Mouse (Mus musculus) forebrain, embryonic 11.5 days (tissue): ENCODE measurements around the gene Retreg2. TPM values are rescaled to one million over a fixed set of nuclear protein-coding genes. Genes with fewer than 3 reads are reported as not detected.

Source experiments
- ATAC-seq: fragments of 200-750 bp; cut with Nextera tagmentation; replicated peaks from 2 replicates; pipeline ENCODE4 v1.8.0; 2017; ENCODE audit warnings: moderate TSS enrichment; ENCODE audit not compliant: low FRiP score
- DNase-seq: peaks from one replicate; pipeline ENCODE4 v3.0.0-alpha.2; 2017; ENCODE audit warnings: low spot score
- H3K27ac ChIP-seq: fragments of 300-500 bp; sonication (generic); 2 replicates; pipeline ENCODE4 v1.5.1; 2014; ENCODE audit warnings: low read depth, low read length
- H3K27me3 ChIP-seq: fragments of 300-500 bp; sonication (generic); 2 replicates; pipeline ENCODE4 v1.6.1; 2014; ENCODE audit warnings: mild to moderate bottlenecking, low read length, mixed read lengths; ENCODE audit not compliant: control insufficient read depth, insufficient read depth
- H3K36me3 ChIP-seq: fragments of 300-500 bp; sonication (generic); 2 replicates; pipeline ENCODE4 v1.6.1; 2014; ENCODE audit warnings: mild to moderate bottlenecking, low read length, moderate library complexity, mixed read lengths; ENCODE audit not compliant: control insufficient read depth, insufficient read depth
- H3K4me1 ChIP-seq: fragments of 300-500 bp; sonication (generic); replicated peaks from 2 replicates; pipeline ENCODE4 v1.6.1; 2014; ENCODE audit warnings: low read length, mixed read lengths; ENCODE audit not compliant: control insufficient read depth, insufficient read depth
- H3K4me2 ChIP-seq: fragments of 300-500 bp; sonication (generic); 2 replicates; pipeline ENCODE4 v1.6.1; 2014; ENCODE audit warnings: low read depth, mild to moderate bottlenecking, low read length, moderate library complexity, mixed read lengths; ENCODE audit not compliant: severe bottlenecking
- H3K4me3 ChIP-seq: fragments of 300-500 bp; sonication (generic); 2 replicates; pipeline ENCODE4 v1.5.1; 2014; ENCODE audit warnings: low read depth, low read length
- H3K9ac ChIP-seq: fragments of 300-500 bp; sonication (generic); 2 replicates; pipeline ENCODE4 v1.6.1; 2014; ENCODE audit warnings: low read length
- H3K9me3 ChIP-seq: fragments of 300-500 bp; sonication (generic); 2 replicates; pipeline ENCODE4 v1.6.1; 2016; ENCODE audit warnings: low read length, mixed read lengths; ENCODE audit not compliant: control insufficient read depth
- WGBS: fragments of 180-500 bp; shearing (Covaris S2); extraction: QIAGEN DNeasy Blood & Tissue Kit; methylation state at CpG from one replicate; pipeline ENCODE4 v1.1.7; 2014; 5-methylcytosine and 5-hydroxymethylcytosine counted together
- polyA plus RNA-seq: library from polyadenylated mRNA; unstranded; fragments of >200 nt; fragmentation: Nextera tagmentation; extraction: Ambion mirVana; gene quantifications from 2 replicates; pipeline ENCODE4 v1.2.1, GENCODE M21; 2014

Retreg2 gene
- polyA plus RNA-seq, 1 experiment from 2014 or later: 58.9 TPM

- 35% methylated on average over 7 of the region's 7 CpGs for WGBS
- Histone ChIP-seq H3K27me3 (no peaks in the 10 kb centered on the region), H3K4me2 (peak overlapping the region; percentile 98), H3K9ac (peak overlapping the region; percentile 12; the same call in 1 of the 2 replicates), H3K36me3 (no peaks in the 10 kb centered on the region; the same call in 1 of the 2 replicates), H3K4me1 (peaks cover 8% of the 10 kb centered on the region; the same call in 1 of the 2 replicates), H3K9me3 (no peaks in the 10 kb centered on the region), H3K4me3 (peak overlapping the region; percentile 56; the same call in 1 of the 2 replicates), H3K27ac (no peak overlapping the region)
- DNase-seq: no peak
- no peak for ATAC-seq
These were observed 38.2 kb downstream of the Retreg2 start for GRCm38 (mm10) chr1:75180741-75181140.

- no peaks in the 10 kb centered on the region for H3K9me3 ChIP-seq
- ATAC-seq (no peak), DNase-seq (no peak)
- H3K27ac ChIP-seq: no peak overlapping the region
- H3K27me3 ChIP-seq: no peaks in the 10 kb centered on the region
- WGBS: 86% methylated on average over 4 of the region's 4 CpGs
- H3K4me2 ChIP-seq: no peak overlapping the region
- no peak overlapping the region for H3K4me3 ChIP-seq
- no peak overlapping the region for H3K9ac ChIP-seq
- H3K36me3 ChIP-seq: no peaks in the 10 kb centered on the region; the same call in 1 of the 2 replicates
- peaks cover 8% of the 10 kb centered on the region; the same call in 1 of the 2 replicates for H3K4me1 ChIP-seq
These were observed 38.8 kb downstream of the Retreg2 start for GRCm38 (mm10) chr1:75181377-75181870.

- ATAC-seq: no peak
- Histone ChIP-seq H3K4me3 (no peak overlapping the region), H3K4me1 (peaks cover 8% of the 10 kb centered on the region; the same call in 1 of the 2 replicates), H3K9me3 (no peaks in the 10 kb centered on the region), H3K9ac (no peak overlapping the region), H3K27ac (no peak overlapping the region), H3K4me2 (no peak overlapping the region), H3K36me3 (no peaks in the 10 kb centered on the region; the same call in 1 of the 2 replicates), H3K27me3 (no peaks in the 10 kb centered on the region)
- no peak for DNase-seq
- 79% methylated on average over 4 of the region's 4 CpGs for WGBS
These were observed 39.6 kb downstream of the Retreg2 start for GRCm38 (mm10) chr1:75182160-75182559.

- no peaks in the 10 kb centered on the region for H3K27me3 ChIP-seq
- WGBS: 95% methylated on average over 11 of the region's 11 CpGs
- no peak overlapping the region for H3K9ac ChIP-seq
- no peaks in the 10 kb centered on the region; the same call in 1 of the 2 replicates for H3K4me1 ChIP-seq
- H3K4me2 ChIP-seq: no peak overlapping the region
- no peak for ATAC-seq
- no peaks in the 10 kb centered on the region for H3K9me3 ChIP-seq
- H3K4me3 ChIP-seq: no peak overlapping the region
- H3K27ac ChIP-seq: no peak overlapping the region
- H3K36me3 ChIP-seq: no peaks in the 10 kb centered on the region; the same call in 1 of the 2 replicates
- DNase-seq: peak; percentile 6
These were observed 42.9 kb downstream of the Retreg2 start for GRCm38 (mm10) chr1:75185495-75185894.

GRCm38 (mm10) chr1:75187126-75187525, 44.5 kb downstream of the Retreg2 start:
- Histone ChIP-seq H3K36me3 (no peaks in the 10 kb centered on the region; the same call in 1 of the 2 replicates), H3K4me2 (no peak overlapping the region), H3K27me3 (no peaks in the 10 kb centered on the region), H3K9me3 (no peaks in the 10 kb centered on the region), H3K27ac (no peak overlapping the region), H3K4me1 (peaks cover 5% of the 10 kb centered on the region; the same call in 1 of the 2 replicates), H3K9ac (no peak overlapping the region), H3K4me3 (no peak overlapping the region)
- ATAC-seq: no peak
- no peak for DNase-seq

- H3K9me3 ChIP-seq: no peaks in the 10 kb centered on the region
These were observed 45.4 kb downstream of the Retreg2 start for GRCm38 (mm10) chr1:75187914-75188483.

GRCm38 (mm10) chr1:75190577-75190976, 48.0 kb downstream of the Retreg2 start:
- no peak for ATAC-seq
- DNase-seq: no peak
- H3K27ac ChIP-seq: no peak overlapping the region
- no peak overlapping the region for H3K9ac ChIP-seq
- H3K27me3 ChIP-seq: no peaks in the 10 kb centered on the region
- H3K36me3 ChIP-seq: no peaks in the 10 kb centered on the region; the same call in 1 of the 2 replicates
- WGBS: 74% methylated on average over 2 of the region's 2 CpGs
- peak overlapping the region; percentile 95; the same call in 1 of the 2 replicates for H3K4me2 ChIP-seq
- H3K4me3 ChIP-seq: no peak overlapping the region
- peaks cover 8% of the 10 kb centered on the region for H3K4me1 ChIP-seq
- no peaks in the 10 kb centered on the region for H3K9me3 ChIP-seq

More at GRCm38 (mm10) chr1:75187914-75188483, 45.4 kb downstream of the Retreg2 start:
- DNase-seq (no peak), ATAC-seq (no peak)
- Histone ChIP-seq H3K9ac (no peak overlapping the region), H3K27ac (no peak overlapping the region), H3K4me1 (peaks cover 6% of the 10 kb centered on the region), H3K36me3 (no peaks in the 10 kb centered on the region; the same call in 1 of the 2 replicates), H3K4me3 (no peak overlapping the region), H3K4me2 (no peak overlapping the region), H3K27me3 (no peaks in the 10 kb centered on the region)
- WGBS: 82% methylated on average over 2 of the region's 2 CpGs

- Histone ChIP-seq H3K27ac (peak overlapping the region; percentile 18; the same call in 1 of the 2 replicates), H3K36me3 (no peaks in the 10 kb centered on the region; the same call in 1 of the 2 replicates)
- WGBS: 43% methylated on average over 5 of the region's 5 CpGs
These were observed 48.7 kb downstream of the Retreg2 start for GRCm38 (mm10) chr1:75191258-75191621.

More at GRCm38 (mm10) chr1:75191258-75191621, 48.7 kb downstream of the Retreg2 start:
- DNase-seq (no peak), ATAC-seq (no peak)
- Histone ChIP-seq H3K27me3 (no peaks in the 10 kb centered on the region), H3K9me3 (no peaks in the 10 kb centered on the region), H3K4me3 (peak overlapping the region; percentile 75), H3K4me2 (peak overlapping the region; percentile 95), H3K4me1 (peaks cover 8% of the 10 kb centered on the region), H3K9ac (peak overlapping the region; percentile 83)
